In the genomic region with DNA sequence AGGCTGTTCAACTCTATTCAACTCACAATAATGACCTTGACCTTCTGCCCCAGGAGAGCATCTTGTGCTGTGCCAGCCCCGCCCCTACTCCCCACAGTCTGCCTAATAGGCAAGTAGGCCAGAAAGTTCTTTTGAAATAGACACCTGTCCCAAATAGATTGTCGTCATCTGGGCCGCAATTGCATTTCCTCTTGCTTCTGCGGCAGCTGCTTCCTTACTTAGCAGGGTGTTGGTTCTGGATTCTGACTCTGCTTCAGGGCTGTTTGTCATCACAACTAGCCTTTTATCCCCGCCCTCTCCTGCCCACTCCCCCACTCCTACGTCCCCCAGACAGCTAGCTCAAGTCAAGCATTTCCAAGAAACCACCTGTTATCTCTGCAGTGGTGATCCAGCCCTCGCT, we compare ENCODE assay signal across 18 mouse cellular contexts.
A peak's percentile ranks its signal among the peaks of the same experiment; 100 is the strongest.
DNase-seq lines count a peak whose midpoint lies in the region; ATAC-seq lines count a peak whose summit lies in the region.
"Had no signal": no experiment of that assay in that cellular context is flagged by ENCODE, and none has a peak within 500 bp of the region (broad histone marks: within the 10 kb centered on the region; RNA-seq: fewer than 3 reads in every experiment).

No protein-coding gene starts in this region.

- H3K4me1 ChIP-seq in embryonic facial prominence, embryonic 12.5 days = no peaks in the 10 kb centered on the region; the same call in 1 of the 2 replicates
- H3K4me1 ChIP-seq in embryonic facial prominence, embryonic 10.5 days = peaks cover 27% of the 10 kb centered on the region
- peaks cover 36% of the 10 kb centered on the region for H3K4me1 ChIP-seq in midbrain, embryonic 10.5 days
- H3K4me1 ChIP-seq in midbrain, embryonic 11.5 days (ENCODE audit: control insufficient read depth, insufficient read depth, low read length) = peaks cover 3% of the 10 kb centered on the region; the same call in 1 of the 2 replicates
- no peaks in the 10 kb centered on the region for H3K4me1 ChIP-seq in hindbrain, embryonic 16.5 days (ENCODE audit: control insufficient read depth, insufficient read depth, low read depth, low read length)
- peaks cover 10% of the 10 kb centered on the region for H3K4me1 ChIP-seq in neural tube, embryonic 15.5 days
- H3K4me1 ChIP-seq: heart, embryonic 13.5 days had no signal

- no peak overlapping the region for H3K9ac ChIP-seq in embryonic facial prominence, embryonic 12.5 days
- H3K9ac ChIP-seq in midbrain, embryonic 11.5 days (ENCODE audit: low read length) = no peak overlapping the region
- peak overlapping the region; percentile 8; the same call in 1 of the 2 replicates for H3K9ac ChIP-seq in hindbrain, embryonic 16.5 days (ENCODE audit: low read depth, low read length)
- H3K9ac ChIP-seq in neural tube, embryonic 15.5 days (replicated peaks) = no peak overlapping the region
- H3K9ac ChIP-seq: heart, embryonic 13.5 days had no signal

- no peaks in the 10 kb centered on the region for H3K27me3 ChIP-seq in embryonic facial prominence, embryonic 12.5 days
- 0 out of 2 replicates have a peak, but pooled peaks cover 9% of the 10 kb centered on the region for H3K27me3 ChIP-seq in embryonic facial prominence, embryonic 10.5 days (replicated peaks; ENCODE audit: low read depth, poor library complexity, severe bottlenecking)
- H3K27me3 ChIP-seq in midbrain, embryonic 10.5 days (ENCODE audit: low read depth, poor library complexity, severe bottlenecking) = 0 out of 2 replicates have a peak, but pooled peaks cover 7% of the 10 kb centered on the region
- no peaks in the 10 kb centered on the region for H3K27me3 ChIP-seq in midbrain, embryonic 11.5 days (ENCODE audit: control insufficient read depth, insufficient read depth, low read length)
- no peaks in the 10 kb centered on the region for H3K27me3 ChIP-seq in hindbrain, embryonic 16.5 days (replicated peaks; ENCODE audit: control insufficient read depth, insufficient read depth, low read length)
- peaks cover 3% of the 10 kb centered on the region for H3K27me3 ChIP-seq in neural tube, embryonic 15.5 days (replicated peaks)
- H3K27me3 ChIP-seq: CH12.LX; heart, embryonic 13.5 days had no signal

- no peaks in the 10 kb centered on the region for H3K36me3 ChIP-seq in embryonic facial prominence, embryonic 12.5 days
- H3K36me3 ChIP-seq in embryonic facial prominence, embryonic 10.5 days (replicated peaks) = no peaks in the 10 kb centered on the region
- no peaks in the 10 kb centered on the region for H3K36me3 ChIP-seq in midbrain, embryonic 10.5 days
- no peaks in the 10 kb centered on the region for H3K36me3 ChIP-seq in midbrain, embryonic 11.5 days (ENCODE audit: control insufficient read depth, insufficient read depth, low read length)
- no peaks in the 10 kb centered on the region for H3K36me3 ChIP-seq in hindbrain, embryonic 16.5 days (ENCODE audit: control insufficient read depth, insufficient read depth, low read length)
- no peaks in the 10 kb centered on the region for H3K36me3 ChIP-seq in neural tube, embryonic 15.5 days
- H3K36me3 ChIP-seq: heart, embryonic 13.5 days had no signal

- no peak overlapping the region for H3K27ac ChIP-seq in embryonic facial prominence, embryonic 12.5 days
- H3K27ac ChIP-seq in embryonic facial prominence, embryonic 10.5 days (replicated peaks) = no peak overlapping the region
- H3K27ac ChIP-seq in midbrain, embryonic 10.5 days (replicated peaks) = peak overlapping the region; percentile 39
- no peak overlapping the region; the same call in 1 of the 2 replicates for H3K27ac ChIP-seq in midbrain, embryonic 11.5 days (ENCODE audit: low read depth, low read length)
- no peak overlapping the region for H3K27ac ChIP-seq in hindbrain, embryonic 16.5 days (ENCODE audit: low read depth, low read length)
- H3K27ac ChIP-seq in neural tube, embryonic 15.5 days (replicated peaks) = no peak overlapping the region
- H3K27ac ChIP-seq: heart, embryonic 13.5 days; macrophage had no signal

- H3K4me3 ChIP-seq in embryonic facial prominence, embryonic 12.5 days = no peak overlapping the region
- no peak overlapping the region for H3K4me3 ChIP-seq in embryonic facial prominence, embryonic 10.5 days
- H3K4me3 ChIP-seq in midbrain, embryonic 10.5 days = 0 out of 2 replicates have a peak overlapping the region, but pooled peaks have one; percentile 22
- H3K4me3 ChIP-seq in midbrain, embryonic 11.5 days (ENCODE audit: low read depth, low read length) = no peak overlapping the region
- H3K4me3 ChIP-seq in hindbrain, embryonic 16.5 days (ENCODE audit: low read length) = no peak overlapping the region
- no peak overlapping the region for H3K4me3 ChIP-seq in neural tube, embryonic 15.5 days (replicated peaks)
- H3K4me3 ChIP-seq: heart, embryonic 13.5 days; myocyte had no signal

- intact Hi-C loops in heart, postnatal 14 days (cut with DNase I) = no loop called here

- WGBS in embryonic facial prominence, embryonic 12.5 days = 58% methylated on average over 7 of the region's 7 CpGs
- WGBS in embryonic facial prominence, embryonic 10.5 days = 55% methylated on average over 7 of the region's 7 CpGs
- WGBS in midbrain, embryonic 10.5 days = 63% methylated on average over 7 of the region's 7 CpGs
- 54% methylated on average over 7 of the region's 7 CpGs for WGBS in midbrain, embryonic 11.5 days
- 39% methylated on average over 7 of the region's 7 CpGs for WGBS in hindbrain, embryonic 16.5 days
- WGBS in neural tube, embryonic 15.5 days = 28% methylated on average over 7 of the region's 7 CpGs

- no peaks in the 10 kb centered on the region for H3K9me3 ChIP-seq in embryonic facial prominence, embryonic 12.5 days
- no peaks in the 10 kb centered on the region for H3K9me3 ChIP-seq in embryonic facial prominence, embryonic 10.5 days
- H3K9me3 ChIP-seq in midbrain, embryonic 10.5 days (replicated peaks) = no peaks in the 10 kb centered on the region
- H3K9me3 ChIP-seq in midbrain, embryonic 11.5 days (ENCODE audit: control insufficient read depth, low read length) = no peaks in the 10 kb centered on the region
- H3K9me3 ChIP-seq in hindbrain, embryonic 16.5 days (ENCODE audit: control insufficient read depth, low read length) = no peaks in the 10 kb centered on the region
- H3K9me3 ChIP-seq in neural tube, embryonic 15.5 days (replicated peaks) = no peaks in the 10 kb centered on the region
- H3K9me3 ChIP-seq: heart, embryonic 13.5 days had no signal

- ATAC-seq in embryonic facial prominence, embryonic 12.5 days (ENCODE audit: insufficient number of reproducible peaks, insufficient read depth, low FRiP score, low TSS enrichment) = no peak
- ATAC-seq in midbrain, embryonic 11.5 days (ENCODE audit: low FRiP score) = no peak
- ATAC-seq in hindbrain, embryonic 16.5 days = no peak
- no peak for ATAC-seq in neural tube, embryonic 15.5 days (ENCODE audit: low FRiP score)

- 0 out of 2 replicates have a peak overlapping the region, but pooled peaks have one; percentile 11 for H3K4me2 ChIP-seq in embryonic facial prominence, embryonic 12.5 days (replicated peaks)
- no peak overlapping the region for H3K4me2 ChIP-seq in midbrain, embryonic 11.5 days
- H3K4me2 ChIP-seq in hindbrain, embryonic 16.5 days (ENCODE audit: low read length) = peak overlapping the region; percentile 8; the same call in 1 of the 2 replicates
- peak overlapping the region; percentile 8; the same call in 1 of the 2 replicates for H3K4me2 ChIP-seq in neural tube, embryonic 15.5 days
- H3K4me2 ChIP-seq: heart, embryonic 13.5 days had no signal

- no peak for DNase-seq in embryonic facial prominence, embryonic 10.5 days (ENCODE audit: low spot score)
- no peak for DNase-seq in midbrain, embryonic 10.5 days (ENCODE audit: low spot score)
- no peak for DNase-seq in midbrain, embryonic 11.5 days (ENCODE audit: low spot score, missing footprints)
- no peak for DNase-seq in heart, postnatal 14 days
- no peak for DNase-seq in layer of hippocampus, adult 9-10 months (ENCODE audit: low spot score)
- DNase-seq: adrenal gland, adult 2 months; cerebellum, adult 9-10 months; kidney, adult 9 months; lung, adult 2 months; right cerebral cortex, postnatal 4 days; thymus, postnatal 4 days had no signal
